Mouse (Mus musculus): ENCODE results near the gene Tmem132d. TPM values are rescaled to one million over a fixed set of nuclear protein-coding genes. Genes with fewer than 3 reads are reported as not detected.

Gene Tmem132d
- polyA plus RNA-seq, 1 experiment from 2014 or later: 0.20 TPM

DNA sequence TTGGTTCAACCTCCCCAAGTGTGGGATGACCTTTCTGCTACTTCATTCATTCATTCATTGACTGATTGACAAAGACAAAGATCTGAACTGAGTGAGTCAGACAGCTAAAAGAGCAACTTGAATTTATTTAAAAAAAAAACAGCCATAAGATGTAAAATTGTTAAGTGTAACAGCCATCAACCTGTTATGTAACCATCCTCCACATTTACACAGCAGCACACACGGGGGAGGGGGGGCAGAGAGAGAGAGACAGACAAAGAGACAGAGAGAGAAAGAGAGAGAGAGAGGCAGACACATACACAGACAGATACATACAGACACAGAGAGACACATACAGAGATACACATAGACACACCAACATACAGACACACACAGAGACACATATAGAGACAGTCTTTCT, 197.3 kb downstream of the Tmem132d start:
- Histone ChIP-seq H3K9ac (ENCODE audit: low read length) (no peak overlapping the region), H3K9me3 (ENCODE audit: control insufficient read depth, low read length) (no peaks in the 10 kb centered on the region), H3K4me2 (ENCODE audit: low read length) (no peak overlapping the region), H3K4me1 (replicated peaks; ENCODE audit: control insufficient read depth, insufficient read depth, low read length) (no peaks in the 10 kb centered on the region), H3K27ac (ENCODE audit: low read depth) (no peak overlapping the region), H3K27me3 (replicated peaks; ENCODE audit: control insufficient read depth, insufficient read depth, low read length) (no peaks in the 10 kb centered on the region), H3K36me3 (ENCODE audit: control insufficient read depth, insufficient read depth, low read length) (no peaks in the 10 kb centered on the region), H3K4me3 (ENCODE audit: low read depth, low read length) (no peak overlapping the region)
- ATAC-seq (replicated peaks; ENCODE audit: low FRiP score, low TSS enrichment, low read depth) (no peak), DNase-seq (ENCODE audit: low spot score) (no peak)
- WGBS: 59% methylated on average over 1 of the region's 1 CpGs

GRCm38 (mm10) chr5:128233101-128233500, 199.8 kb downstream of the Tmem132d start:
- Histone ChIP-seq H3K36me3 (ENCODE audit: control insufficient read depth, insufficient read depth, low read length) (no peaks in the 10 kb centered on the region), H3K27me3 (replicated peaks; ENCODE audit: control insufficient read depth, insufficient read depth, low read length) (no peaks in the 10 kb centered on the region), H3K9me3 (ENCODE audit: control insufficient read depth, low read length) (no peaks in the 10 kb centered on the region), H3K4me2 (ENCODE audit: low read length) (no peak overlapping the region), H3K9ac (ENCODE audit: low read length) (no peak overlapping the region), H3K27ac (ENCODE audit: low read depth) (no peak overlapping the region), H3K4me3 (ENCODE audit: low read depth, low read length) (no peak overlapping the region), H3K4me1 (replicated peaks; ENCODE audit: control insufficient read depth, insufficient read depth, low read length) (no peaks in the 10 kb centered on the region)
- ATAC-seq (replicated peaks; ENCODE audit: low FRiP score, low TSS enrichment, low read depth) (no peak), DNase-seq (ENCODE audit: low spot score) (no peak)

DNA sequence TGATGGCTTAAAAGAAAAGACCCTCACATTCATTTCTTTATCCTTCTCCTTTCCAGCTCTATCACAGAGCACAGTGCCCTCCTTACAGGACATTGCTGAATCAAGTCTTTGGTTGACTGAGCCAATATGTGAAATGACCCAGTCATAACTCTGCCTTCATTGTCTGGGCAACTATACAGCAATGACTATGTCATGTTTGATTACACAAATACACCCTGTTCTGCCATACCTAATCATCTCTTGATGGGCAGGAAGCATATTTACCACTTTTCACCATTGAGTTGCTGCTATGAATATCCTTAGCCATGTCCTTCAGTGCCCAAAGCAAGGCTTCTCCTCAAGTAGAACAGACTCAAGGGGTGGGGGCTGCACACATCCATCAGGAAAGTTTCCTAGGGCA, 214.6 kb downstream of the Tmem132d start:
- DNase-seq (ENCODE audit: low spot score): no peak
- Histone ChIP-seq H3K27ac (ENCODE audit: low read depth) (no peak overlapping the region), H3K36me3 (ENCODE audit: control insufficient read depth, insufficient read depth, low read length) (no peaks in the 10 kb centered on the region), H3K9ac (ENCODE audit: low read length) (no peak overlapping the region), H3K4me1 (replicated peaks; ENCODE audit: control insufficient read depth, insufficient read depth, low read length) (no peaks in the 10 kb centered on the region), H3K27me3 (replicated peaks; ENCODE audit: control insufficient read depth, insufficient read depth, low read length) (no peaks in the 10 kb centered on the region), H3K9me3 (ENCODE audit: control insufficient read depth, low read length) (no peaks in the 10 kb centered on the region), H3K4me2 (ENCODE audit: low read length) (no peak overlapping the region), H3K4me3 (ENCODE audit: low read depth, low read length) (no peak overlapping the region)
- no peak for ATAC-seq (replicated peaks; ENCODE audit: low FRiP score, low TSS enrichment, low read depth)

- Histone ChIP-seq H3K9me3 (ENCODE audit: control insufficient read depth, low read length) (no peaks in the 10 kb centered on the region), H3K36me3 (ENCODE audit: control insufficient read depth, insufficient read depth, low read length) (no peaks in the 10 kb centered on the region), H3K4me2 (ENCODE audit: low read length) (no peak overlapping the region), H3K9ac (ENCODE audit: low read length) (no peak overlapping the region), H3K4me3 (ENCODE audit: low read depth, low read length) (no peak overlapping the region), H3K27me3 (replicated peaks; ENCODE audit: control insufficient read depth, insufficient read depth, low read length) (no peaks in the 10 kb centered on the region), H3K27ac (ENCODE audit: low read depth) (no peak overlapping the region), H3K4me1 (replicated peaks; ENCODE audit: control insufficient read depth, insufficient read depth, low read length) (no peaks in the 10 kb centered on the region)
- no peak for DNase-seq (ENCODE audit: low spot score)
- 86% methylated on average over 5 of the region's 5 CpGs for WGBS
- no peak for ATAC-seq (replicated peaks; ENCODE audit: low FRiP score, low TSS enrichment, low read depth)
These were observed 221.8 kb downstream of the Tmem132d start for GRCm38 (mm10) chr5:128211125-128211524.

DNA sequence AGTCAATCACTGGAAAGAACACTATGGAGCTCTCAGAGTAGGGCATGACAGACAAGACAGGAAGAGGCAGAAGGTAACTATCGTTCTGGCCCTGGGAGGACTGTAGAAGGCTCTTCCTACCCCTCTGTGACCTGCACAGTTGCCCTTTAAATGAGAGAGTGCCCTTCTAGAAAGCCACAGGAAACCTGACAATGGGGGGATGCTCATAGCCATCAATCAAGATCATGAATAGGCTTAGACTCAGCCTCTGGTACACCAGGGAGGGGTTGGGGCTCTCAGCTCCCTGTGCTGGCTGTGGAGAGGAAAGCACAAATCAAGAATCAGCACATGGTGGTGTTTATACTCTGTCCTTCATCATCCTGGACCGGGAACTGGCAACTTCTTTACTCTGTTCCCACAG, 227.2 kb downstream of the Tmem132d start:
- ATAC-seq (replicated peaks; ENCODE audit: low FRiP score, low TSS enrichment, low read depth) (no peak), DNase-seq (ENCODE audit: low spot score) (no peak)
- Histone ChIP-seq H3K9ac (ENCODE audit: low read length) (no peak overlapping the region), H3K4me1 (replicated peaks; ENCODE audit: control insufficient read depth, insufficient read depth, low read length) (peaks cover 7% of the 10 kb centered on the region; the same call in 1 of the 2 replicates), H3K27me3 (replicated peaks; ENCODE audit: control insufficient read depth, insufficient read depth, low read length) (no peaks in the 10 kb centered on the region), H3K36me3 (ENCODE audit: control insufficient read depth, insufficient read depth, low read length) (no peaks in the 10 kb centered on the region), H3K4me2 (ENCODE audit: low read length) (no peak overlapping the region), H3K9me3 (ENCODE audit: control insufficient read depth, low read length) (no peaks in the 10 kb centered on the region), H3K27ac (ENCODE audit: low read depth) (no peak overlapping the region), H3K4me3 (ENCODE audit: low read depth, low read length) (no peak overlapping the region)
- WGBS: 26% methylated on average over 2 of the region's 2 CpGs

DNA sequence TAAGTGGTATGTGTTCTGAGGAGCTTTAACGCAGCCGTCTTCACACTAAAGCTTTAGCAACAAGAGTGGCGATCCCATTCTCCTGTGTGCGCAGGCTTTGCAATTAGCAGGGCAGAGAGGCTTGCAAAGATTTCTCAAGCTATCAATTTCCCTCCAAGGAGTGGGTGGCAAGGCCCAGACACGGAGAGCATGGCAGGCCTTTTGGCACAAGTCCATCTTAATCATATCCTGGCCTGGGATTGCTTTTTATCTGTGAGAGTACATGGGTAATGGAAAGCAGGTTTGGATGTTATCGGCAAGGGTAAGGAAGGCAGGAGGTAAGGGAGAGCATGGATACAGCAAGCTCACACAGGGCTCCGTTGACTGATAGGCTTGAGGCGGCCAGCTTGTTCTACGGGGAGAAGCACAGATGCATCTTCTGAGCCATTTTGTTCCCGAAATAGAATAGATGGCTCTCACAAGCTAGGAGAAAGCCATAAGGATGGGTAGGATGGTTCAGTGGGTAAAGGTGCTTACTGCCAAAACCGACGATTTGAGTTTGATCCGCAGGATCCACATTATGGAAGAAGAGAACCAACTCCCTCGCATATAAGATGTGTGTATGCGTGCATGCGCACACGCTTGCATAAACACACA, 228.1 kb downstream of the Tmem132d start:
- no peak overlapping the region; the same call in 1 of the 2 replicates for H3K27ac ChIP-seq (ENCODE audit: low read depth)
- H3K36me3 ChIP-seq (ENCODE audit: control insufficient read depth, insufficient read depth, low read length): no peaks in the 10 kb centered on the region
- H3K9me3 ChIP-seq (ENCODE audit: control insufficient read depth, low read length): no peaks in the 10 kb centered on the region
- peak overlapping the region; percentile 3; the same call in 1 of the 2 replicates for H3K4me2 ChIP-seq (ENCODE audit: low read length)
- H3K4me3 ChIP-seq (ENCODE audit: low read depth, low read length): no peak overlapping the region
- no peak overlapping the region for H3K9ac ChIP-seq (ENCODE audit: low read length)
- no peaks in the 10 kb centered on the region for H3K27me3 ChIP-seq (replicated peaks; ENCODE audit: control insufficient read depth, insufficient read depth, low read length)
- H3K4me1 ChIP-seq (replicated peaks; ENCODE audit: control insufficient read depth, insufficient read depth, low read length): peaks cover 7% of the 10 kb centered on the region; the same call in 1 of the 2 replicates
- ATAC-seq (replicated peaks; ENCODE audit: low FRiP score, low TSS enrichment, low read depth): no peak
- peak; percentile 52 for DNase-seq (ENCODE audit: low spot score)
- WGBS: 64% methylated on average over 17 of the region's 17 CpGs

GRCm38 (mm10) chr5:128203879-128204581, 228.8 kb downstream of the Tmem132d start:
- H3K9me3 ChIP-seq (ENCODE audit: control insufficient read depth, low read length): no peaks in the 10 kb centered on the region
- H3K4me2 ChIP-seq (ENCODE audit: low read length): peak overlapping the region; percentile 3; the same call in 1 of the 2 replicates
- H3K36me3 ChIP-seq (ENCODE audit: control insufficient read depth, insufficient read depth, low read length): no peaks in the 10 kb centered on the region
- 27% methylated on average over 9 of the region's 9 CpGs for WGBS
- DNase-seq (ENCODE audit: low spot score) (peak; percentile 56), ATAC-seq (replicated peaks; ENCODE audit: low FRiP score, low TSS enrichment, low read depth) (no peak)
- no peak overlapping the region; the same call in 1 of the 2 replicates for H3K27ac ChIP-seq (ENCODE audit: low read depth)
- H3K4me1 ChIP-seq (replicated peaks; ENCODE audit: control insufficient read depth, insufficient read depth, low read length): peaks cover 7% of the 10 kb centered on the region; the same call in 1 of the 2 replicates
- no peak overlapping the region for H3K9ac ChIP-seq (ENCODE audit: low read length)
- H3K27me3 ChIP-seq (replicated peaks; ENCODE audit: control insufficient read depth, insufficient read depth, low read length): no peaks in the 10 kb centered on the region
- H3K4me3 ChIP-seq (ENCODE audit: low read depth, low read length): no peak overlapping the region

- 84% methylated on average over 4 of the region's 4 CpGs for WGBS
- H3K27me3 ChIP-seq (replicated peaks; ENCODE audit: control insufficient read depth, insufficient read depth, low read length): no peaks in the 10 kb centered on the region
- no peak overlapping the region for H3K4me2 ChIP-seq (ENCODE audit: low read length)
- H3K4me1 ChIP-seq (replicated peaks; ENCODE audit: control insufficient read depth, insufficient read depth, low read length): no peaks in the 10 kb centered on the region
- no peak for ATAC-seq (replicated peaks; ENCODE audit: low FRiP score, low TSS enrichment, low read depth)
- H3K4me3 ChIP-seq (ENCODE audit: low read depth, low read length): no peak overlapping the region
- no peaks in the 10 kb centered on the region for H3K9me3 ChIP-seq (ENCODE audit: control insufficient read depth, low read length)
- no peak overlapping the region for H3K27ac ChIP-seq (ENCODE audit: low read depth)
- DNase-seq (ENCODE audit: low spot score): no peak
- no peaks in the 10 kb centered on the region for H3K36me3 ChIP-seq (ENCODE audit: control insufficient read depth, insufficient read depth, low read length)
- no peak overlapping the region for H3K9ac ChIP-seq (ENCODE audit: low read length)
These were observed 238.8 kb downstream of the Tmem132d start for GRCm38 (mm10) chr5:128194106-128194505.
